Mouse (Mus musculus) left cerebral cortex, adult 2 months (tissue): Measurements from ENCODE around the gene Supt5. TPM values are rescaled to one million over a fixed set of nuclear protein-coding genes. Genes with fewer than 3 reads are reported as not detected.
A peak's percentile ranks its signal among the peaks of the same experiment; 100 is the strongest.

Source experiments
- DNase-seq, 2 experiments: peaks; one replicate each; pipeline ENCODE4 v3.0.0; 2021 to 2022; ENCODE audit warnings: low spot score in 2 of 2, mixed read lengths in 1 of 2; ENCODE audit errors: extremely low spot score in 1 of 2
- H3K27ac ChIP-seq: fragments of 200-600 bp; 2 replicates; pipeline ENCODE4 v1.8.1; 2022
- H3K4me3 ChIP-seq: fragments of 200-600 bp; 2 replicates; pipeline ENCODE4 v1.8.1; 2022
- CTCF ChIP-seq: fragments of 200-600 bp; IDR thresholded peaks from 2 replicates; pipeline ENCODE4 v1.8.1; 2022; ENCODE audit warnings: antibody characterized with exemption, mild to moderate bottlenecking, moderate library complexity
- intact Hi-C: fragments of 180-260 bp; cut with DNase I; formaldehyde crosslinking; loops from one replicate; pipeline ENCODE4 v1.15.1; 2025
- total RNA-seq, 2 experiments: library from RNA; stranded (reverse); gene quantifications; 2 replicates each; pipeline ENCODE4 v1.2.3; 2021

Supt5 gene
- total RNA-seq, 2 experiments from 2014 or later: 124 to 126 TPM

GRCm38 (mm10) chr7:28309737-28310136 is 28.8 kb downstream of the Supt5 start:
- H3K4me3 ChIP-seq: no peak overlapping the region
- DNase-seq: no peak
- TF ChIP-seq CTCF: no peak
- no peak overlapping the region for H3K27ac ChIP-seq
- intact Hi-C loops: no loop called here

- Histone ChIP-seq H3K4me3 (no peak overlapping the region), H3K27ac (no peak overlapping the region)
- DNase-seq: no peak
- intact Hi-C loops: no loop called here
- no peak for TF ChIP-seq CTCF
Measured at GRCm38 (mm10) chr7:28306216-28306615, 32.3 kb downstream of the Supt5 start.

DNA sequence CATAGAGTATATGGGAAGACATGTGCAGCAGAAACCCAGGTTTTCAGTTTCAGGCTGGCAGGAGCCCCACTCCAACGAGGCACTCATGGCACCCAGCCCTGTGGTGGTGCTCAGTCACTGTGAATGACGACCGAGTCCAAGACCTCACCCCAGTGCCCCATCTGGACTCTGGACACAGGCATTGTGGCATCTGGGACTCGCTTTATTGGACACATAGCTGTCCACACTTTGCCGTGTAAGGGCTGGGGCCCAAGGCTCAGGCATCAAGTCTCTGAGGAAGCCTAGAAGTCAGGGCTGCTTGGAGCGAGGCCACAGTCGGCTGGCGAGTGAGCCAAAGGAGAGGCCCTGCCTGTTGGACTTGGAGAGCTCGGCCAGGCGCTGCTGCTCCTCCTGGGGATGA is 32.9 kb downstream of the Supt5 start:
- intact Hi-C loops: no loop called here
- Histone ChIP-seq H3K4me3 (no peak overlapping the region), H3K27ac (no peak overlapping the region)
- TF ChIP-seq CTCF: no peak
- DNase-seq: no peak

DNA sequence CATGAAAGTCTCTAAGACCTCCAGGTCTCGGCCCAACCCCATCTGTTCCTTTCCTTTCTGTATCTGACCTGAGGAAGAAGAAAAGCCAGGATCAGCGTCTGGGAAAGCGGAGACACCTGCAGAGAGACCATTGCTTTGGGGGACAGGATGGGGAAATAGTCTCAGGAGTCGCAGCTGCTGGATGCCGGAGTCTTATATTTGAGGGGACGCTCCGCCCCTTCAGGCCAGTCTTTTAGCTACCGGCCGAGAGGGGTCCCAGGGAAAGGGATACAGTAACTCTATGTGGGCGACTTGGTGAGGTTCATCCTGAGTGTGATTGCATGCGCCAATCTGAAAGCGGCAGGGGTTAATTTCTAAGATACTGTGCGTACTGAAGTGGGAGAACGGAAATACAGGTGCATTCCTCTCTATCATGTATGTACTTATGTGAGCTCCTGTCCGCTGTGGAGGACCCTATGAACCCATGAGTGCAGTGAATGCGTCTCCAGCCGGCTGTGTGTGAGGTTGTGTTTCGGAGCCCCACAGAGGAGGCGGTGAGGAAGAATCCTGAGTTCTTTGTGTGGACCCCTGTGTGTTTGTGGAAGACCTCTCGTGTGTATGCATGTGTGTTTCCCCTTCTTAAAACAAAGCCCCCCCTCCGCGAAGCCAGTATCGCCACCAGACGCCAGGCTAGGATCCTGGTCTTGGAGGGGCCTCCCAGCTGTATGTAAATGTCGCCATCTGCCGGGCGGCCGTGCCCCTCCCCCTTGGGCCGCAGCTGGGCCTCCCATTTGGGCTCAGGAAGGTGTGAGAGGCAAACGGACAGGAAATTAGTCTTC is 36.7 kb downstream of the Supt5 start, which contains the start of gene Dll3:
TSS of gene Dll3 (minus strand) at position 623 of the 818 bp plus-strand sequence.
- intact Hi-C loops: no loop called here
- peak; percentile 44 for TF ChIP-seq CTCF
- H3K4me3 ChIP-seq: no peak within 1 kb of the TSS
- no peak within 1 kb of the TSS for H3K27ac ChIP-seq
- DNase-seq: peak in 1 of 2 experiments; percentile 48

- intact Hi-C loops: loop anchor here (2.0 kb wide), 1 partner anchor 150 kb away; no protein-coding TSS in a partner anchor
- DNase-seq: no peak
- H3K27ac ChIP-seq: no peak overlapping the region
- peak; percentile 47 for TF ChIP-seq CTCF
- no peak overlapping the region for H3K4me3 ChIP-seq
Measured at GRCm38 (mm10) chr7:28298837-28299625, 39.5 kb downstream of the Supt5 start.

DNA sequence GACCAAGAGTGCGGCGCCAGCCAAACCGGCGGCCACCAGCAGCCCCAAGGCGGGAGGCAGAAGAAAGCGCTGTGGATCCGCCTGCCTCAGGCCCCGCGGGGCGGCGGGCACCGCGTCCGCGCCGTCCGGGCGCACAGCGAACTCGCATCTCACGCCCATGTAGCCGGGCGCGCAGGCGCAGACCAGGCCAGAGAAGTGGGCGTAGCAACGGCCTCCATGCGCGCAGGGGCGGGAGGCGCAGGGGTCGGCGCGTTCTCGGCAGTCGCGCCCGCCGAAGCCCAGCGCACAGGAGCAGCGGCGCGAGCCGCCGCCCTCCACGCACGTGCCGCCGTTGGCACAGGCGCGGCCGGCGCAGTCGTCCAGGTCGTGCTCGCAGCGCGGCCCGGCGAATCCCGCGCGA is 44.1 kb downstream of the Supt5 start:
- TF ChIP-seq CTCF: no peak
- intact Hi-C loops: no loop called here
- DNase-seq: peak; percentile 73 to 74
- Histone ChIP-seq H3K27ac (no peak overlapping the region), H3K4me3 (peak overlapping the region; percentile 43)

GRCm38 (mm10) chr7:28290638-28291590 is 47.6 kb downstream of the Supt5 start, which contains the start of gene Selenov:
Gene Selenov, minus strand, starts transcription at chr7:28291186.
- intact Hi-C loops: no loop called here
- no peak within 1 kb of the TSS for H3K27ac ChIP-seq
- peak; percentile 41 to 43 for DNase-seq

GRCm38 (mm10) chr7:28290165-28290564 is 48.4 kb downstream of the Supt5 start:
- Histone ChIP-seq H3K4me3 (peak overlapping the region; percentile 11; the same call in 1 of the 2 replicates), H3K27ac (no peak overlapping the region)
- intact Hi-C loops: no loop called here
- no peak for DNase-seq
- TF ChIP-seq CTCF: no peak

More at GRCm38 (mm10) chr7:28290638-28291590, 47.6 kb downstream of the Supt5 start, which contains the start of gene Selenov:
- peak; percentile 32 for TF ChIP-seq CTCF
- peak within 1 kb of the TSS; percentile 30 for H3K4me3 ChIP-seq

- TF ChIP-seq CTCF: no peak
- DNase-seq: no peak
- intact Hi-C loops: no loop called here
- H3K4me3 ChIP-seq: no peak overlapping the region
- H3K27ac ChIP-seq: no peak overlapping the region
Measured at GRCm38 (mm10) chr7:28280630-28281029, 57.9 kb downstream of the Supt5 start.

DNA sequence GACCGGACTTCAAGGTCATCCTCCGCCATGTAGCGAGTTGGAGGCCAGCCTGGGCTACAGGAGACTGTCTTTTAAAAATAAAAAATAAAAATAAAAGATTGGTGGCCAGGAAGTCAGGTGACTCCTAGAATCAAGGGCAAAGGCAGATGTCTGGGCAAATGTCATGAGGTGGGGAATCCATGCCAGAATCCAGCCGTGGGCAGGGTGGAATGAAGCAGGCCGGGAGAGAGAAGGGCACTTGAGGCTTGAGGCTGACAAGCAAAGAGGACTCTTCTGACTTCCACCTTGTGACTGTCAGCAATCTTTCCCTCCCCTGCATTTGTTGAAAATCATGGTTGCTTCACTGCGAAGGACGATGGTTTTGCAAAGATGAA is 60.3 kb downstream of the Supt5 start:
- DNase-seq: no peak
- Histone ChIP-seq H3K4me3 (peak overlapping the region; percentile 76), H3K27ac (peak overlapping the region; percentile 92)
- no peak for TF ChIP-seq CTCF
- intact Hi-C loops: loop anchor here (5.0 kb wide), 1 partner anchor 59 kb away; the partner anchor contains the start of gene Supt5
